Mouse (Mus musculus) retina, postnatal 7 days (tissue): Measurements from ENCODE around the gene Golim4.

Experiments
- DNase-seq: peaks from one replicate; pipeline ENCODE4 v3.0.0-alpha.2; 2012; ENCODE audit warnings: low read depth, low spot score

Golim4 gene

GRCm38 (mm10) chr3:75926327-75926726 lies 30.4 kb downstream of the Golim4 start:
- no peak for DNase-seq

- no peak for DNase-seq
Measured at GRCm38 (mm10) chr3:75925123-75925522, 31.6 kb downstream of the Golim4 start.

GRCm38 (mm10) chr3:75917770-75918503 lies 38.8 kb downstream of the Golim4 start:
- no peak for DNase-seq

- no peak for DNase-seq
Measured at GRCm38 (mm10) chr3:75912786-75913185, 44.0 kb downstream of the Golim4 start.

- no peak for DNase-seq
Measured at GRCm38 (mm10) chr3:75910768-75911167, 46.0 kb downstream of the Golim4 start.

GRCm38 (mm10) chr3:75910257-75910656 lies 46.5 kb downstream of the Golim4 start:
- DNase-seq: peak; percentile 58

GRCm38 (mm10) chr3:75901903-75902598 lies 54.7 kb downstream of the Golim4 start:
- DNase-seq: no peak

GRCm38 (mm10) chr3:75895075-75895474 lies 61.7 kb downstream of the Golim4 start:
- no peak for DNase-seq

- DNase-seq: no peak
Measured at GRCm38 (mm10) chr3:75891581-75891980, 65.2 kb downstream of the Golim4 start.

- no peak for DNase-seq
Measured at GRCm38 (mm10) chr3:75889323-75889722, 67.4 kb downstream of the Golim4 start.

GRCm38 (mm10) chr3:75881582-75881981 lies 75.2 kb downstream of the Golim4 start:
- no peak for DNase-seq

GRCm38 (mm10) chr3:75879269-75879668 lies 77.5 kb downstream of the Golim4 start:
- DNase-seq: no peak

GRCm38 (mm10) chr3:75868886-75869285 lies 87.9 kb downstream of the Golim4 start:
- no peak for DNase-seq

- no peak for DNase-seq
Measured at GRCm38 (mm10) chr3:75864203-75864602, 92.5 kb downstream of the Golim4 start.

- peak; percentile 5 for DNase-seq
Measured at GRCm38 (mm10) chr3:75861677-75862076, 95.1 kb downstream of the Golim4 start.

- no peak for DNase-seq
Measured at GRCm38 (mm10) chr3:75860760-75861159, 96.0 kb downstream of the Golim4 start.

GRCm38 (mm10) chr3:75835286-75835967 lies 121.3 kb downstream of the Golim4 start:
- no peak for DNase-seq

- no peak for DNase-seq
Measured at GRCm38 (mm10) chr3:75834827-75835226, 121.9 kb downstream of the Golim4 start.
